Mouse (Mus musculus) cortical plate, adult 2 months (tissue): ENCODE data around the gene 1700028K03Rik.

Experiments used
- CTCF ChIP-seq: fragments of 200-500 bp; IDR thresholded peaks from 2 replicates; pipeline ENCODE4 v1.5.1; 2011; ENCODE audit warnings: mild to moderate bottlenecking, control low read depth, low read length; ENCODE audit not compliant: insufficient read depth; ENCODE audit errors: extremely low read depth
- POLR2A ChIP-seq: fragments of 200-500 bp; IDR thresholded peaks from 2 replicates; pipeline ENCODE4 v1.6.1; 2011; ENCODE audit warnings: mild to moderate bottlenecking, low read length, control low read depth; ENCODE audit not compliant: insufficient read depth; ENCODE audit errors: extremely low read depth

DNA sequence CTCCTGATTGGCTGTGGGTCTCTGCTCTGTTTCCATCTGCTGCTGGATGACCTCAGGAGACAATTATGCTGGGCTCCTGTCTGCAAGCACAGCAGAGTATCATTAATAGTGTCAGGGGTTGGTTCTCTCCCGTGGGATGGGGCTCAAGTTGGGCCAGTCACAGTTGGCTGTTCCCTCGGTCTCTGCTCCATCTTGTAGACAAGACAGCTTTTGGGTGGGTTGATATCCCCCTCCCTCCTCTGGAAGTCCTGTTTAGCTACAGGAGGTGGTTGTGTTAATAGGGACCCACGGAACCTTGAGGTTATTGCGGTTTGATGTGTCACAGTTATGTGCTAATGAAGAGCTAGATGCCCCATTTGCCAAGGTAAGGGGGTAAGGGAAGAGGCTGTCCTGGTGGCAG, 45.5 kb upstream of the 1700028K03Rik start:
- no peak for TF ChIP-seq CTCF
- TF ChIP-seq POLR2A, result no peak
